Mouse (Mus musculus) heart, postnatal 0 days (tissue): ENCODE measurements around the gene 4930404H24Rik.

ENCODE experiments used
- CTCF ChIP-seq: IDR thresholded peaks from 2 replicates; pipeline ENCODE4 v1.5.1; 2016; ENCODE audit warnings: antibody characterized with exemption, control low read depth, low read depth
- EP300 ChIP-seq: IDR thresholded peaks from 2 replicates; pipeline ENCODE4 v1.6.1; 2016; ENCODE audit warnings: antibody characterized with exemption, low read depth

- TF ChIP-seq CTCF (no peak), EP300 (no peak)
These were observed 10.8 kb upstream of the 4930404H24Rik start for GRCm38 (mm10) chr2:153481861-153482120.
